Mouse (Mus musculus) left cerebral cortex, adult 18-20 months (tissue): Measurements from ENCODE around the gene Ece2. TPM values are rescaled to one million over a fixed set of nuclear protein-coding genes. Genes with fewer than 3 reads are reported as not detected.

Source experiments
- DNase-seq, 2 experiments: peaks; one replicate each; pipeline ENCODE4 v3.0.0; 2021 to 2022; ENCODE audit warnings: low spot score in 2 of 2, mixed read lengths in 1 of 2
- microRNA-seq, 2 experiments: library from miRNA; unstranded; fragments of <30 nt; microRNA quantifications; one replicate each; pipeline ENCODE4 v1.2.0; 2021
- total RNA-seq, 2 experiments: library from RNA; stranded (reverse); gene quantifications; 2 replicates each; pipeline ENCODE4 v1.2.3; 2021

Gene Ece2
- total RNA-seq, 2 experiments from 2014 or later, result 23.7 to 27.6 TPM

DNA sequence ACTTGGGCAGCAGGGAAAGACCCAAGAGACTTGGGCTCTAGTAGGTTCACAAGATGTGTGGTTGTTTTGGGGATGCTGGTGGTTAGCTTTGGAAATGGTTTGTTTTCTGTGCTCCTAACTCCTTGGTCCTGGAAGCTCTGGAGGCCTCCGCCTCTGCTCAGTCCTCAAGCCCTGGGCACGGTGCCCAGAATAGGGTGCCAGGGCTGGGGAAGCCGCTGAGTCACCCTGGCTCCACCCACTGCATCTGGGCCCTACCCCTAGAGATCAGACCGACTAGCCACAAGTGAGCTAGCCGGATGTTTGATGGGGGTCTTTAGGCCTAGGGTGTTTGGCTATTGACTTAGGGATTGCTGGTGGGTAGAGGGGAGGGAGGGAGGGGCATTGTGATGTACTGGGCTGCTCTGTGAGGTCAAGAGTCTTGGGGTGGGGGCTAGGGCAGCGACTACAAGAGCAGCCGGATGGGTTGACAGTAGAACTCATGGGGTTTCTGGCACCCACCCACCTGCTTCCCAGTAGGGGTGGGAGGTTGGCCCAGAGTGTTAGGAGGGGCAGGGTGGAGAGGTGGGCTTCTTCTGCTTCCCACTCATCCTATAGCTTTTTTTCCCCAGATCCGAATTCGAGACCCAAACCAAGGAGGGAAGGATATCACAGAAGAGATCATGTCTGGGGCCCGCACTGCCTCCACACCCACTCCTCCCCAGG is 48.5 kb downstream of the Ece2 start:
- DNase-seq, result peak; percentile 74 to 86

DNA sequence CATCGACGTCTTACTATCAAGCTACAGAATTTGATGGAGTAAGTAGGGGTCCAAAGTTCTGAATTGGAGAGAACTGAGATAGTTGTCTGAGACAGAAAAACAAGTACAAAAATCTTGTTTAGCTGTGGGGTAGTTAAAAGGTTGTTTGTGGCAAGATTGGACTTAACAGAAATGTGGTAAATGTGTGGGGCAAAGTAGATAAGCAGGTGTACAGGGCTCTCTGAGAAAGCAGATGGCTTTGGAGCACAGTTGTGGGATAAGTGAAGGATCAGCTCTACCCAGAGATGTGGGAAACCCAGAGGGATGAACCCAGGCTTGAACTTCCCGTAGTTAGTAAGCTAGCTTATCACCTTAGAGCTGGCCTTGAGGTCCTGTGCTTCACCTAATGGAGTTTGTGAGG is 61.1 kb downstream of the Ece2 start:
- DNase-seq, result no peak

DNA sequence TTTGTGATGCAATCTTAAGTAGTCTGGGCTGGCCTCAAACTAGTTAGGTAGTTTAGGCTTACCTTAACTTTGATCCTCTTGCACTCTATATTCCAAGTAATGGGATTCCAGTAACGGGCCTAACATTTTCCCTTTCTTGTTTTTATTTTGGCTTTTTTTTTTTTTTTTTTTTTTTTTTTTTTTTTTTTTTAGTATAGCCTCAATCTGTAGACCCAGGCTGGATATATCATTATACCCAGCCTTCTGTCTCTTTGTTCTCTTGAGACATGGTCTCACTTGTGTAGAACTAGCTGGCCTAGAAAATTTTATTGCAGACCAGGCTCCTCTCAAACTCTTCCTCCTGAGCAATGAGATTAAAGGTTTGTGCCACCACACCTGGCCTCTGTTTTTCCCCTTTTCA is 62.0 kb downstream of the Ece2 start:
- DNase-seq, result no peak

DNA sequence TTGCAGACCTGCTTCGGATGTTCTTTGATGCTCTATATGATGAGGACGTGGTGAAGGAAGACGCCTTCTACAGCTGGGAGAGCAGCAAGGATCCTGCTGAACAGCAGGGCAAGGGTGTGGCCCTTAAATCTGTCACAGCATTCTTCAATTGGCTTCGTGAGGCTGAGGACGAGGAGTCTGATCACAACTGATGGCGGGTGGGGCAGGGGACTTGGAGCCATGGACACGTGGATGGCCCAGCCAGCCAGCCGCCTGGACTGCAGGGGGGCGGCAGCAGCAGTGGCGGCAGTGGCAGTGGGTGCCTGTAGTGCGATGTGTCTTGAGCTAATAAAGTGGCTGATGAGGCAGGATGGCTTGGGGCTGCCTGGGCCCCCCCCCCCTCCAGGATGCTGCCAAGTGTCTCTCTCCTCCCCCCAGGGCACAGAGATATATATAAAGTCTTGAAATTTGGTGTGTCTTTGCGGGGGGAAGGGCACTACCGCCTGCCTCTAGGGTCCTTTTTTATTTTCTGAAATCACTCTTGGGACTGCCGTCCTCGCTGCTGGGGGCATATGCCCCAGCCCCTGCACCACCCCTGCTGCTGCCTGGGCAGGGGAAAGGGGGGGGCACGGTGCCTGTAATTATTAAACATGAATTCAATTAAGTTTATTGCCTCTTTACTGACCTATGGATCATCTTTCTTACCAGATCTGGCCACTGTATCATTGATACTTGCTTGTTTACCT is 62.8 kb downstream of the Ece2 start:
- DNase-seq, result peak in 1 of 2 experiments; percentile 17

DNA sequence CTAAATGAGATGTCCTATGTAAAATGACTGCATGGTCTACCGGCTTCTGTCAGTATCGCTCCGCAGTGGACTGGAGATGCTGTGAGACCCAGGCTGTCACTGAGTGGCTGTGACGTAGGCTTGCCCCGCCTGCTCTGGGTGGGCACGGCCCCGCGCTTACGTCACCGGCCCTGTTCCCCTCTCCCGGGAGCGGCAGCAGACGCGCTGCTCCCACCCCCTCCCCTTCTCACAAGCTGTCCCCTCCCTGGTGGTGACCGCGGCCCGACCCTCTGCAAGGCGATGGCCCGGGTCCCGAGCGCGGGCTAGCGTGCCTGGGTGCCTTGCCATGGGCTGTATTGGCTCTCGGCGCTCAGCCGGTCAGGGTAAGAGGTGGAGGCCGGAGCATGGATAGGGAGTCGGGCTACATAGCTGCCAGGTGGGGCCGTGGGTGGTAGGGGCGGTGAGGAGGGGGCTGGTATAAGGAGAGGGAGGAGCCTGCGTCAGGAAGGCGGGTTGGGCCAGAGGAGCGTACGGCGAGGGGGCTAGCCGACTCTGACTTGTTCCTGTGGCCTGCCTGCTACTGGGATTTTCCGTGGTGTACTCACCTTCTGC is 63.6 kb downstream of the Ece2 start, which contains the start of gene Fam131a:
Gene Fam131a, plus strand, starts transcription at position 131 of the 591 bp plus-strand sequence.
- DNase-seq, result peak; percentile 95

DNA sequence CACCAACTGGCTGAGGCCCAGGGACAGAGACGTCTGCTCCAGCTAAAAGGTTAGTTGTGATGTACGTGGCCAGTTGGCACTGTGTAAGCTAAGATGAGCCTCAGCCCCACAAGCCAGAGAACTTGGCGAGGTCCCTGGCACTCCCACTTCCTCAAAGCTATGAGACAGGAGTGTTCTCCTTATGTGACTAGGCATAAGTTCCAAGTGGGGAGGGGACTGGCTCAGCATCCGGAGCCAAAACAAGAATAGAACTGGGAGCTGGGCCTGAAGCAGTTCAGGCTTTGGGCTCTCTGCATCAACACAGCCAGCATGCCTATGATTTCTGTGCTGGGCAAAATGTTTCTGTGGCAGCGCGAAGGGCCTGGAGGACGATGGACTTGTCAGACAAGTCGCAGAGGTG is 65.2 kb downstream of the Ece2 start:
- DNase-seq, result peak; percentile 71 to 76

GRCm38 (mm10) chr16:20695622-20696323 is 66.1 kb downstream of the Ece2 start:
- peak; percentile 98 for DNase-seq

Small RNAs within 50 kb of the gene (microRNA-seq; reads per million reads assigned to microRNA genes)
- 608 to 719 reads per million in 2 experiments for gene Mir1224

Other genes with a start within 250 kb of the Ece2 start
- gene Abcc5, start 203.4 kb upstream of the Ece2 start, total RNA-seq, result 100 to 1,000 TPM; 208 to 216 TPM
- gene Eif2b5, start 131.0 kb upstream of the Ece2 start, total RNA-seq, result 10 to 100 TPM; 55.8 to 65.4 TPM
- gene Dvl3, start 112.8 kb upstream of the Ece2 start, total RNA-seq, result 10 to 100 TPM; 57.0 to 57.5 TPM
- gene Ap2m1, start 94.3 kb upstream of the Ece2 start, total RNA-seq, result 100 to 1,000 TPM; 826 to 873 TPM
- gene Abcf3, start 81.3 kb upstream of the Ece2 start, total RNA-seq, result 100 to 1,000 TPM; 100 to 120 TPM
- gene Vwa5b2, start 40.4 kb upstream of the Ece2 start, total RNA-seq, result 10 to 100 TPM; 50.1 to 62.9 TPM
- 1 to 10 TPM; 1.9 to 2.9 TPM for gene Eef1akmt4, start 18.2 kb upstream of the Ece2 start, total RNA-seq
- not detected for gene Gm49333, start 18.2 kb upstream of the Ece2 start, total RNA-seq
- 10 to 100 TPM; 11.7 to 13.4 TPM for gene Alg3, start 18.1 kb upstream of the Ece2 start, total RNA-seq
- 100 to 1,000 TPM; 189 to 201 TPM for gene Camk2n2, start 8.5 kb upstream of the Ece2 start, total RNA-seq
- 100 to 1,000 TPM; 223 to 226 TPM for gene Psmd2, start 21.8 kb downstream of the Ece2 start, total RNA-seq
- gene Eif4g1, start 38.5 kb downstream of the Ece2 start, total RNA-seq, result 100 to 1,000 TPM; 262 to 265 TPM
- gene Fam131a, start 63.4 kb downstream of the Ece2 start, total RNA-seq, result 100 to 1,000 TPM; 320 to 327 TPM
- gene Polr2h, start 87.8 kb downstream of the Ece2 start, total RNA-seq, result 10 to 100 TPM; 27.6 to 30.2 TPM
- gene Clcn2, start 87.9 kb downstream of the Ece2 start, total RNA-seq, result 10 to 100 TPM; 54.8 to 67.2 TPM
- gene Chrd, start 103.3 kb downstream of the Ece2 start, total RNA-seq, result 10 to 100 TPM; 39.9 to 47.0 TPM
- gene Thpo, start 104.7 kb downstream of the Ece2 start, total RNA-seq, result 1 to 10 TPM; 3.7 to 6.0 TPM